Mouse (Mus musculus) gastrocnemius, postnatal 14 days (tissue): ENCODE results near the gene Magt1. TPM values are rescaled to one million over a fixed set of nuclear protein-coding genes. Genes with fewer than 3 reads are reported as not detected.
"Not testable (repeated sequence)": the region's sequence is repeated elsewhere in the genome, so short reads cannot be mapped to it uniquely, and the experiment has no call there.

Source experiments
- DNase-seq: peaks from one replicate; pipeline ENCODE4 v3.0.0; 2021; ENCODE audit warnings: mixed read lengths
- intact Hi-C: fragments of 180-260 bp; cut with DNase I; formaldehyde crosslinking; loops from one replicate; pipeline ENCODE4 v1.15.1; 2025; ENCODE audit warnings: low total_unique reads
- total RNA-seq, 2 experiments: library from RNA; stranded (reverse); gene quantifications; 2 replicates each; pipeline ENCODE4 v1.2.3; 2021

Gene Magt1
- total RNA-seq, 2 experiments from 2014 or later, result 24.2 to 27.7 TPM

GRCm38 (mm10) chrX:106001605-106002004 lies 10.1 kb downstream of the Magt1 start:
- intact Hi-C loops, result no loop called here
- no peak for DNase-seq

DNA sequence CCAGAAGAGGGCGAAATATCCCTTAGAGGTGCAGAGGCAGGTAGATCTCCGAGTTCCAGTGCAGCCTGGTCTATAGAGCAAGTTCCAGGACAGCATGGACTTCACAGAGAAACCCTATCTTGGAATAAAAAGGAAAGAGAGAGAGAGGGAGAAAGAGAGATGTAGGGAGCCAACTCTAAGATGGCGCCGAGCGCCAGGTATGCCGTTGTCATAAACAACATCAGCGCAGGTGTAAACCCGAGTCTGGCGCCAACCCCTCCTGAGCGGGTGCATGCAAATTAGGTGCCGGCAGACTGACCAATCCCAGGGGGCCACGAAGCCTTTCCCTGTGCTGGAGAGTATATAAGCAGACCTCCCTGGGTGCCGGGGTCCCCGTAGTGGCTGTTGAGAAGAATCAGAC lies 54.6 kb downstream of the Magt1 start:
- not testable (repeated sequence) for DNase-seq

GRCm38 (mm10) chrX:105953999-105954398 lies 57.7 kb downstream of the Magt1 start:
- DNase-seq, result no peak
- intact Hi-C loops, result no loop called here

More for the DNA sequence above, 54.6 kb downstream of the Magt1 start:
- intact Hi-C loops, result not testable (repeated sequence)

DNA sequence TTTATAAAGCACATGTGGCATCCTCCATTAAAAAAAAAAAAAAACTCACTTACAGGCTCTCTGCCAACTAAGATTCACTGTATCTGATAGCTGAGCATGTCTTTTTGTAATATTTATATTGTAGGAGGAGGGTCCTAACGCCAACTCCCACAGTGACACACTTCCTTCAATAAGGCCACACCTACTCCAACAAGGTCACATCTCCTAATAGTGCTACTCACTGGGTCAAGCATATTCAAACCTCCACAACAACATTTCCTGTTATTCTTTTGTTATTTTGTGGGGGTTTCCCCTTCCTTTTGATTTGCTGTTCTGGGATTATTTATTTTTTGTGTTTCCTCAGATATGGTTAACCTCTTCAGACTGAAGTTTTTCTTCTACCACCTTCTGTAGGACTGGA lies 65.3 kb downstream of the Magt1 start:
- DNase-seq, result no peak
- intact Hi-C loops, result no loop called here

DNA sequence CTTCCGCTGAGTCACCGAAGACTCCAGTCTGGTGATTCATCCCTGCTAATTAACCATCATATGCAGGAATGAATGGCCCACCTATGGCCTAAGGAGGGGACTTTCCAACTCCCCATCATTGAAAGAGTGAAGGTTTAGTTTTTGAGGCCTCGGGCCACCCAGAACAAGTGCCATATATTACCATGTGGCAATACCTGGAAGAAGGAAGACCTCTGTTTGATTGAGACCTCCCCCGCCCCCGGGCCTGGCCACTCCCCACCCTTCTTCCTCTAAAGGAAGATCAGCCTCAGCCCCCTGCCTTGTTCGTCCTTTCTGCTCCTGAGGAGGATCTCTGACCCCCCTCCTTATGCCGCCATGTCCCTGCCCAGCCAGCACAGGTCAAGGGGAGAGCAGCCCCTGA lies 72.5 kb downstream of the Magt1 start:
- intact Hi-C loops, result no loop called here

DNA sequence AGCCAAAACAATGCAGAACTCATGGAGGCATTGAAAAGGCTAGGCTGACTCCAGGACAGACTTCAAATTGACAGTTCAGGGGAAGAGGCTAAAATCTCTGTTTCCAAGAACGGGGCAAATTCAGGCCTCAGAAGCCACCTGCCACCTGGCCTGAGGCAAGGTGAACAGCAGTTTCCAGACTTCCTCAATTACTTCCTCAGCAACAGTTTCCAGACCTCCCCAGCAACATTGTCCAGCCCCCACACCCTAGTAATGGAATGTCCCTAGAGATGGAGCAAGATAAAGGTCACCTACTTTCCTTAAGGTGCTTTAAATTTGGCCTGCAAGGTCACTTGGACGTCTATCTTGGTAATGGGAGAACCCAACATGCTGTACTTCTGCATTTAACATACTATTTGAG lies 74.0 kb downstream of the Magt1 start:
- intact Hi-C loops, result no loop called here
- no peak for DNase-seq

More for the DNA sequence above, 72.5 kb downstream of the Magt1 start:
- DNase-seq, result no peak

DNA sequence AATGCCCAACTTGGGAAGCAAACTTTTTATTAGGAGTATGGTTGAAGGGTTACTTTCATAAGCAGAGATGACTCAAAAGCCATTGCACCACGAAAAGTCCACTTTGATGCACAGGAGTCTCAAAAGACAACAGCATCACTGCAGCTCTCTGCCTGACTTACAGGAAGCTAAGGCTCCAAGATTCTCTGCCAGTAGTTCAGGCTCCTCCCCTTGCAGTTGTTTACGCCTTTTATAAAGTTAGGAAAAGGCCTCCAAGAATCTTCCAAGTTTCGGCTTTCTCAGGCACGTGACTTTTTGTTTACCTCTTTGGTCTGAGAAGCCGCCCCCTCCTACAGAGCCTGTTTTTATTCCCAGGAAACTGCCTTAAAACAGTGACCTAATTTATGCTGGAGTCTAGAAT lies 77.4 kb downstream of the Magt1 start:
- intact Hi-C loops, result no loop called here
- DNase-seq, result no peak

GRCm38 (mm10) chrX:105929478-105930038 lies 82.1 kb downstream of the Magt1 start:
- no peak for DNase-seq
- intact Hi-C loops, result no loop called here

GRCm38 (mm10) chrX:105928861-105929477 lies 82.7 kb downstream of the Magt1 start, which contains the start of gene Atrx:
Atrx (minus strand) TSS chrX:105929403.
- intact Hi-C loops, result no loop called here
- DNase-seq, result peak; percentile 68

DNA sequence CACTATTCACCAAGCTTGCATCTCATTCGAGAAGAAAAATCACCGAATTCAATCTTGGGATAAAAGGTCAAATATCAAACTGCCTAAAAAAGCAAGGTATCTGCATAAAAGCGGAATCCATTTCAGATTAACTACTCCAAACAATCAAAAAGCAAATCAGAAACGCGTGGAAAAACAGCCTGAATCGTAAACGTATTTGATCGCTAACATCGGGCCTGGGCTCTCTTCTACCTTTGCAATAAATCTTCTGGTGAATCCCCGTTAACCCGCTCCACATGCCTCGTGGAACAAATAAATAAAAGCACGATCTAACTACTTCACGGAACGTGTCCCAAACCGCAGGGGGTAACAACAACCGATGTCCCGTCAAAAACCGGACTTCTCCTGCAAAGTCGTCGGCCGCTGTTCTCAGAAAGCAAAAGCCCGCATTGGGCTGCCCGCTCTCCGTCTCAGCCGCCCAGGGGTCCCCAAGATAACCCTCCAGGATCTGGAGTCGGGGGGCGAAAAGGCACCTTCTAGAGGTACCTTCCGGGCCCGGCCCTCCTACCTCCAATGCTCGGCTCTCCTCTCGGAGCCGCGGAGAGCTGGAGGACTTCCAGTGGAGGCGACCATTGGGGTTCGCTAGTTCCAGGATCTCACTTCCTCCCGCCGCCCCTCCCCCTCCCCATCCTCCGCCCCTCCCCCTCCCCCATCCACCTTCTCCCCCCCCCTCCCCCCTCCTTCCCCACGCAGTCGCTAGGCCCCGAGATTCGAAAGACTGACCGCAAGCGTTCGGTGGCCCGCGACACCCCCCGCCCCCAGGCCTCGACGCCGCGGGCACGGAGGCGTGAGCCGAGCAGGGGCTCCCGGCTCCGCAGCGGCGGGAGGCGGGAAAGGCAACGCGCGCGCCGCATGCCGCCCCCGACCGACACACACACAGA lies 83.5 kb downstream of the Magt1 start:
- intact Hi-C loops, result no loop called here
- DNase-seq, result peak; percentile 58

- DNase-seq, result peak; percentile 13
- intact Hi-C loops, result no loop called here
Measured at GRCm38 (mm10) chrX:105926121-105926735, 85.5 kb downstream of the Magt1 start.

GRCm38 (mm10) chrX:105924326-105925070 lies 87.2 kb downstream of the Magt1 start:
- intact Hi-C loops, result no loop called here
- no peak for DNase-seq

GRCm38 (mm10) chrX:105923896-105924295 lies 87.8 kb downstream of the Magt1 start:
- DNase-seq, result no peak

GRCm38 (mm10) chrX:105922986-105923385 lies 88.7 kb downstream of the Magt1 start:
- DNase-seq, intact Hi-C loops: not testable (repeated sequence)

More at GRCm38 (mm10) chrX:105923896-105924295, 87.8 kb downstream of the Magt1 start:
- intact Hi-C loops, result no loop called here

DNA sequence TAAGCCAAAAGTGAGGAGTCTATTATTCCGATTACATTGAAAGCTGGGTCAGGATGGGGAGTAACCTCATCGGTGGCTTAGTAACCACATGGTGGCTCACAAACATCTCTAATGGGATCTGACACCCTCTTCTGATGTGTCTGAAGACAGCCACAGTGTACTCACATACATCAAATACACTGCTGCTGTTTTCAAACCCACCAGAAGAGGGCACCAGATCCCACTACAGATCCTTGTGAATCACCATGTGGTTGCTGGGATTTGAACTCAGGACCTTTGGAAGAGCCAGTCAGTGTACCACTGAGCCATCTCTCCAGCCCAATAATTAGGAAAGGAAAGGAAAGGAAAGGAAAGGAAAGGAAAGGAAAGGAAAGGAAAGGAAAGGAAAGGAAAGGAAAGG lies 90.3 kb downstream of the Magt1 start:
- intact Hi-C loops, result no loop called here
- DNase-seq, result no peak
